Mouse (Mus musculus) telencephalon, adult 2 months (tissue): ENCODE measurements around the gene Akap12.

Experiments
- DNase-seq: peaks from one replicate; pipeline ENCODE4 v3.0.0-alpha.2; 2011; ENCODE audit warnings: low read depth, low spot score

Gene Akap12

GRCm38 (mm10) chr10:4266041-4266930 lies at the start of gene Akap12:
Gene Akap12, plus strand, starts transcription at chr10:4266380.
- DNase-seq = peak; percentile 23

DNA sequence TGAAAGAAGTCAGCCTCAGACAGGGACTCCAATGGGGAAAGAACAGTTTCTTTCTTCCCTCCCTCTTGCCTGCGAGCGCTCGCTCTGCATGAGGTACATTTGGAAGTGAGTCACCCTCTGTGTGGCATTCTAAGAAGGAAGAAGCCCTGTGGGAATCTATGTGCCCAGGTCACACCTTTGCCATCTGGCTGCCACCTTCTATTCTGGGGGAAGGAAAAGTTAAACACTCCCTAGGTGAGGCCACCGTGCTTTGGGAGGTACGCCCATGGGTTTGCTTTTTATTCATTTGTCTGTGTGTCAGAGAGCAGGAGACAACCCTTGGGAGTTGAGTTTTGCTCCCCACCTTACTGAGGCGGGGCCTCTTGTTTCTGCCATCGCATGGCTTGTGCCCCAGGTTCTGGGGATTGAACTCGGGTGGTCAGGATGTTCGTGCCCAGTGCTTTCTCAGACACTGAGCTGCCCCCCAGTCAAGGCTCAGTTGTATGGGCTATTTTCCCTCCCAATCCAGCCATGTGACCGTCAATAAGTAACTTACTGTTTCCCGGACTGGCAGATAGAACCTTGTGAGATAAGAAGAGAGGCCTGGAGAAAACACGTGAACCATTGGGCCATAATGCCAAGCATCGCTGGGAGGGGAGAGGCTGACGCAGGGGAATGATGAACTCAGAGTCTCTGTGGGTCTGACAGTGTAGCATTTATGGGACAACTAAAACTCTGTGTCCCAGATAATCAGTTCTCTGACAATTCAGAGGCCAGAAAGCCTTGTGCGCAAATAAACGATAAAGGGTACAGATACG lies 35.4 kb upstream of the Akap12 start:
- no peak for DNase-seq

- peak; percentile 39 for DNase-seq
Observed at GRCm38 (mm10) chr10:4233102-4233501, 33.1 kb upstream of the Akap12 start.

DNA sequence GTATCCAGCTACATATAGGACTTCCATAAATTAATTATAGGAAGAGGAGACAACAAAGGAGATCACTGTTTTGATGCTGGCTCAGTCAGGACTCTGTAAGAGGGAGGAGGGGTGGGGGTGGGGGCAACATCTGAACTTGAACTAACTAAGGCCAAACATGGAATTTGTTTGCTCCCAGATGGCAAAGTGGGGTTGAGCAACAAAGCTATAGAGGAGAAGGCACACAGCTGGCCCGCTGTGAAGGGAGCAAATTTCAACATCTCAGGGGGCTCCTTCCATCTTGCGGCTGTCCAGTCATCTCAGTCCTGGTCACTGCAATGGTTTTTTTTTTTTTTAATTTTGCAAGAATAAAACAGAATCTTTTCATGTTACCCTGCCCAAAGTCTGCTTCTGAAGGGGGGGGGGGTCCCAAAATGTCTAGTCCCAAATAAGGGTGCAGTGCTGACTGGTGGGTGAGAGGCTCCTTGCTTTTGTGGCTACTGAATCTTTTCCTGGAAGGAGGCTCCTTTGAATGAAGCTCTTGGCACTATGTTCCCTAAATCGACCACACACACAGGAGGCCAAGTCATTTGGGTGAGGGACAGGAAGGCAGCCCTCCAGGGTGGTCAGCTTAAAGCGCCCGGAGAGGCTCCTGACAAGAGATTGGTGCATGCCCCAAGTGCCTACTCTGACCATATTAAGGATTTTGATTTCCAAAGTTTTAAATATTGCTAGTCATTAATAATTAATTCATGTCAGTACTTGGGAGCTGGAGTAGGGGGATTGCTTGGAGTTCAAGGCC lies 26.2 kb upstream of the Akap12 start:
- no peak for DNase-seq

DNA sequence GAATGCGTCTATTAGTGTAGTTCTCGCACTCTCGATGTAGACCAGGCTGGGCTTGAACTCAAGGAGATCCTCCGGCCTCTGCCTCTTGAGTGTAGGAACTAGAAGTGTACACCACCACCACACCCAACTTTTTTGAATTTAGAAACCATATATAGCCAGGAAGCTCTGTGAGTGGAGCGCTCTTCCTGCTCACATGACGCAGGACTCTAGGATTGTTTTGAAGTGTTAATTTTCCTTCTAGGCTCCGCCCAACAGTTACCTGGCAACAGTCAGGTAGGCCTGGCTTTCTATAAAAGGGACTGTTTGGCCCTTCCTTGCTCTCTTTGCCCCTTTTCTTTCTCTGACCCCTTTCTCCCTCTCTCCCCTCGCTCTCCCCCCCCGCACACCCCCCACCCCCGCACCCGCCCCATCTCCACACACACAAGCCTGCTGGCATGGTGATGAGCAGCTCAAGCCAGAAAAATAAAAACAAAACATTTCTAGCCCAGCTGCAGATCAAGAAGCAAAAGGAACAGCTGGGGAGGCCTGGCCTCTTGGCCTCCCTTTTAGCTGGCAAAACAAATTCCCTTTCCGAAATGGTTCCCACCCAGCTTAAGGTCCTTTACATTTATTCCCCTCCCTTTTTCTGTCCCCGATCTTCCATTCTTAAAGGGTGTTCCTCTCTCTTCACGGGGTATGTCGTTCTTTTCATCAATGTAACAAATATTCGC lies 22.4 kb upstream of the Akap12 start:
- DNase-seq = no peak

DNA sequence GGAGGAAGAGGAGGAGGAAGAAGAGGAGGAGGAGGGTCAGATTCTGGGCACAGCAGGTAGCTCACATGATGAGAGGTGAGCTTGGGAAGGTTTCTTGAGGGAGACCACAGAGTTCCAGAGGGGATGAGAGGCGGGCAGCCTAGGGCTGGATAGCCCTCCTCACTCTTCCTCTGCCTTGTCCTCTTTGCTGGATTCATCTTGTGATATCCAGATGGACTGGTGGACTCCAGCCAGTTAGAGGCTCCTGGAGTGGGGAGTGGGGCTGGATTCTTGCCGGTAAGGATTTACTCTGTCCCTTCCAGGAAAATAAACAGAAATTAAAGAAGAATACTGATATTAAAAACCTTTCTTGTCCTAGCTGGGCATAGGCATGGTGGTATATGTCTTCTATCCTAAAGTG lies 20.4 kb upstream of the Akap12 start:
- DNase-seq = no peak

GRCm38 (mm10) chr10:4246407-4246806 lies 19.8 kb upstream of the Akap12 start:
- no peak for DNase-seq

DNA sequence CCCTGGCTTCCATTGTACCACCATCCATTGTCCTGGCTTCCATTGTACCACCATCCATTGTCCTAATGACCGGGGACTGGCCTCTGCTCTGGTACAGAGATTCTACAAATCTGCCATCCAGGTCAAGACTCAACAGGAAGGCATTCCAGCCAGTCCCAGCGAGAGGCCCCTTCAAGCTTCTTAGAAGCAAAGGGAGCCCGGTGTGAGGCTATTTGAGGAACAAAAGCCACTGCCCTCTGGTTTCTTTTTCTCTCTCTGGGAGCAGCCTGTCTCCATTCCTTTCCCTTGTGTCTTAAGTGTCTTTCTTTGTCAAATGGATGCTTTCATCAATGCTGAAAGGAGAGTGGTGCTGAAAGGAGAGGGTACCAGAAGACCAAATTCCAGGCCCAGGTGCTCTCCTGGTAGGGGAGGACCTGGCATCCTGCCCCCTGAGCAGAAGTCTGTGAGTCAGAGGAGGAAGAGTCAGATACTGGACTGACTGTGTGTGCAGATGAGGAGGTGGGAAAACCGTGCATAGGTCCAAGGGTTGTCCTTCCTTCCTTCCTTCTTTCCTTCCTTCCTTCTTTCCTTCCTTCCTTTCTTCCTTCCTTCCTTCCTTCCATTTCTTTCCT lies 16.8 kb upstream of the Akap12 start:
- no peak for DNase-seq

DNA sequence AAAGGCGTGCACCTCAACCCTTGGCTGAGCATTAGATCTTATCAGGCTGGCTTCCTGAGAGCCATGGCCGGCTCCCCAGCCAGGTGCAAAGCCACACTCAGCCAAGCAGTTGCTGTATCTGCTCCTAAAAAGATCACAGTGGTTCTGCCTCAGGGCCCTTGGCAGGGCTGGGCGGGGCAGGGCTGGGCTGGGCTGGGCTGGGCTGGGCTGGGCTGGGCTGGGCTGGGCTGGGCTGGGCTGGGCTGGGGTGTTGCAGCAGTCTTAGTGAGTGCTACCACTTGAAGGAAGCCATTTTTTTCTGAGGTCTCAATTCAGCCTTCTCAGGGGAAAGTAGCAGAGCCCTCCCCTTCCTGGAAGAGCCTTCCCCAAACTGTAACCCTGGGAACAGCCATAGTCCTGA lies 15.5 kb upstream of the Akap12 start:
- DNase-seq = no peak

GRCm38 (mm10) chr10:4253613-4254012 lies 12.6 kb upstream of the Akap12 start:
- no peak for DNase-seq

DNA sequence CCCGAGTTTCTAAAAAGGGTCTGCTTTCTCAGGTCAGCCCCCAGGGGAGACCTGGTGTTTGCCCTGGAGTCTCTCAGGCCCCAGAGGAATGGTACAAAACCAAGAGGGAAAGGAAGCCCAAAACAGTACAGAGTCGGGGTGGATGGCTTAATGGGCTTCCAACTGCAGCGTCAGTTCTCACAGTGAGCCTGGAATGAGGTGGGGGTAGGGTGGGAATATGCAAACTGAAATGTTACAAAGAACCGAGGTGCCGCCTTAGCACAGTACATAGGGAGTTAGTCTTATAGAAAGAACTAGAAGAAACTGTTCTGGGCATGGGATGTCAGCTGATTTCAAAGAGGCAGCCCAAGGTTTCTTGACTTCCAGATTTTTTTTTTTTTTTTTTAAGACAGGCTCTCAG lies 11.7 kb upstream of the Akap12 start:
- DNase-seq = no peak

- DNase-seq = no peak
Observed at GRCm38 (mm10) chr10:4260925-4261324, 5.3 kb upstream of the Akap12 start.

DNA sequence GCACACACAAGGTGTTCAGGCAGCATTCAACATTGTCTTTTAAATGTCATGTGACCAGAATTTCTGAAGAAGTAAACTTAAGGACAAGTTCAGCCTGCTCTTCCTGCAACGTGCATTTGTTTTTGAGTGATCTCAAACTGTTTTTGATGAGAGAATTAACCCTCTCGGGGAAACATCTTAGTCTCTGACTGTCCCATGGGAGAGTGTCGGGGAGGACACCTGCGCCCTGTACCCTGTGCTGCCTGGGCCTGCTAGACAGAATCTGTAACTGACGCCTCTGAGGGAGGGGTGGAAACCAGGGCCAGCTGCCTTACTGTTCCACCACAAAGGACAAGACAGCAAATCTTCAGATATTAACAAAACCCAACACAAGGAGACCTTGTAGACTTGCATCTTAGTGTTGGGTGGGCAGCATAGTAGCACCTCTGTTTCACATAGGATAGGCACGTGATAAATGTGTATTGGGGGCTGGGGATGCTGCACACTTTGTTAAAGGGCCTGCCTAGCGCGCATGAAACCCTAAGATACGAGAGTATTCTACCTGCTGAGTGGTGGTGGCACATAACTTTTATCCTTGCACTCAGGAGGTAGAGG lies 4.7 kb upstream of the Akap12 start:
- DNase-seq = no peak

- DNase-seq = peak; percentile 5
Observed at GRCm38 (mm10) chr10:4265641-4266040, 539 bp upstream of the Akap12 start.

DNA sequence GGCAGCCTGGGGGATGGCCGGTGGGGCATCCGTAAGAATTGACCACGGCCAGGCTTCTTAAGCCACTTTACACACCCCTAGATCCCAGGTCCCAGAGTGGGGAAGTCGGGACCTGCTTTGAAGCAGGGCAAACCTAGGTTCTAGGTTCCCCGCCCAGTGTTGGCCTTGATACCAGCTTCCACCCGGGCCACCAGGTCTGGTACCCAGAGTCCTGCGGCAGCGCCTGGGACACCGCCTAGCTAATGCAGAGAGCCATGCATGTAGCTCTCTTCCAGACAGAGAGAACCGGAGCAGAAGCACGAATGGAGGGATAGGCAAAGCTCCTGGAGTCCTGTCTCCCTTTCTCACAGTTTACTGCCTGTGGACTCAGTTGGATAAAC lies 741 bp downstream of the Akap12 start:
- DNase-seq = no peak

- no peak for DNase-seq
Observed at GRCm38 (mm10) chr10:4267481-4267880, 1.3 kb downstream of the Akap12 start.

GRCm38 (mm10) chr10:4268140-4268539 lies 2.0 kb downstream of the Akap12 start:
- DNase-seq = no peak

DNA sequence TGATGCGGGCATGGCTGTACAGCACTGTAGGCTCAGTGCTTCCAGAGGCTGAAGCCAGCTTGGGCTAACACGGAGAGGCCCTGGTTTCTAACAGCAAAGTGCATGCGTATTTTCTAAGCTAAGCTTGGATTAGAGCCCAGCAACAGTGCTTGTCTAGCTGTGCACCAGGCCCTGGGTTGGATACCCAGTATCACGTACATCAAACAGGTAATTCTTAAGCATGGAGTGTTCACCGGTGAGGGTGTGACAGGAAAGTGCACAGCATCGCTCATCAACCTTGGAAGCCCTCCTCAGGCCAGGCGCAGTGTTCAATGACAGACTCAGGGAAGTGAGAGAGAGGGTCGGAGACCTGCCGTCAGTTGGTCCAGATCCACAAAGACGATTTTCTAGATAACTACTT lies 9.4 kb downstream of the Akap12 start:
- DNase-seq = no peak

- DNase-seq = no peak
Observed at GRCm38 (mm10) chr10:4276081-4276480, 9.9 kb downstream of the Akap12 start.

DNA sequence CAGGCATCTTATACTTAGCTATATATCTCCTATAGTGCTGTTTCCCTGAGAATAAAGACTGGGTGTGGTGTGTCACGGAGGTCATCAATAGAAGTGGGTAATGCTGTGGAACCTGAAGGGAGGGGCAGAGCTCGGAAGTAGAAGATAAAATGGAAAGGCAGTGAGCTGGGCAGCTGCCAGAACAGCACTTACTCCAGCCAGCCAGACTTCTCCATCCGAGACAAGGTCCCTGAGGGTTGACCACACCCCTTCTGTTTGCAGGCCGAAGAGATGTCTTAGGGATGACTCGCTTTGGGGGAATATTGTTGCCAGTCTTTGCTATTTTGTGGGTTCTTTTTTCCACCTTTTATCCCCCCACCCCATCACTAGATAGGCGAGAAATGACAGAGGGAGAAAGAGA lies 11.9 kb downstream of the Akap12 start:
- no peak for DNase-seq

DNA sequence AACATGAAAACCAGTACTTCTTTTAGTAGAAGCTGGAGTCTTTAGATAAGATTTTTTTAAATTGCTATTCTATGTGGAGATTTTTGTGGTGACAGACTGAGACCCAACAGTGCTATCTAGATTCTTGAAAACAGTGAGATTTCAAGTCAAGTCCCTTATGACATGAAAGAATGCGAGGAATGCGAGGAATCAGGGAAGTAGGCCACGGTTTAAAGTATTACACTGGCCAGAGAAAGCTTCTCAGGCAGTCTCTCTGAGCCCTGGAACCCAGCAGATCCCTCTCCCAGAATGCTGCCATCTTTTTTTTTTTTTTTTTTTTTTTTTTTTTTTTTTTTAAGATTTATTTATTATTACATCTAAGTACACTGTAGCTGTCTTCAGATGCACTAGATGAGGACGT lies 16.2 kb downstream of the Akap12 start:
- DNase-seq = no peak
